Mouse (Mus musculus) hindbrain, embryonic 13.5 days (tissue): ENCODE measurements at regions not wholly inside any gene's neighbourhood (a gene's known extent, or its start where the extent isn't known, plus 50 kb on each side); places are given as distances from the start of the nearest gene placed in this dataset.

Experiments used
- ATAC-seq: fragments of 200-750 bp; cut with Nextera tagmentation; 2 replicates; pipeline ENCODE4 v1.8.0; 2017; ENCODE audit warnings: moderate TSS enrichment; ENCODE audit not compliant: low FRiP score
- H3K27ac ChIP-seq: fragments of 300-500 bp; sonication (generic); 2 replicates; pipeline ENCODE4 v1.5.1; 2015; ENCODE audit warnings: inconsistent platforms, mild to moderate bottlenecking, moderate library complexity
- H3K27me3 ChIP-seq: fragments of 300-500 bp; sonication (generic); 2 replicates; pipeline ENCODE4 v1.6.1; 2015; ENCODE audit warnings: mild to moderate bottlenecking, inconsistent platforms
- H3K36me3 ChIP-seq: fragments of 300-500 bp; sonication (generic); 2 replicates; pipeline ENCODE4 v1.6.1; 2015; ENCODE audit warnings: mild to moderate bottlenecking, inconsistent platforms
- H3K4me1 ChIP-seq: fragments of 300-500 bp; sonication (generic); replicated peaks from 2 replicates; pipeline ENCODE4 v1.6.1; 2015; ENCODE audit warnings: inconsistent platforms
- H3K4me2 ChIP-seq: fragments of 300-500 bp; sonication (generic); 2 replicates; pipeline ENCODE4 v1.6.1; 2015; ENCODE audit warnings: inconsistent platforms, mild to moderate bottlenecking, moderate library complexity
- H3K4me3 ChIP-seq: fragments of 300-500 bp; sonication (generic); 2 replicates; pipeline ENCODE4 v1.5.1; 2015; ENCODE audit warnings: mild to moderate bottlenecking, inconsistent platforms
- H3K9ac ChIP-seq: fragments of 300-500 bp; sonication (generic); 2 replicates; pipeline ENCODE4 v1.6.1; 2015; ENCODE audit warnings: mild to moderate bottlenecking, inconsistent platforms
- H3K9me3 ChIP-seq: fragments of 300-500 bp; sonication (generic); 2 replicates; pipeline ENCODE4 v1.6.1; 2016; ENCODE audit warnings: inconsistent platforms
- WGBS: fragments of 180-500 bp; shearing (Covaris S2); methylation state at CpG from one replicate; pipeline ENCODE4 v1.1.7; 2015; 5-methylcytosine and 5-hydroxymethylcytosine counted together

DNA sequence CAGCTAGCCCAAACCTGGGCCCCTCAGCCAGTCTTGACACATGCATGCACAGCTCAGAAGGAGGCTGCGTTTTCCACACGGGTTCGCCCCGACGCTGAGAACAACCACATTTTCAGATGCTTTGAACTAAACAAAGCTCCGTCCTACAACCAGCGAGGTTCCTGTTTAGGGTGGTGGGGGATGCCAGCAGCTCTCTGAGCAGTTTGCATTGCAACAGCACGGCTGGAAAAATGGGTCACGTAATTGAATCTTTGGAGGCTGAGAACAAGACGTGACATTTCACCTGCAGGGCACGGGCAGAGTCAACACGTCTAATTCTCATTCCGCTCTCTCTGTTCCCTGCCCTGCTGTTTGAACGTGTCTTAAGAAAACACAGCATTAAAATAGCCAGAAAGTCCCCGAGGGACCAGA lies 119.2 kb downstream of the Syk start:
- no peaks in the 10 kb centered on the region for H3K27me3 ChIP-seq
- 40% methylated on average over 15 of the region's 15 CpGs for WGBS
- no peaks in the 10 kb centered on the region for H3K36me3 ChIP-seq
- no peak overlapping the region for H3K4me3 ChIP-seq
- no peaks in the 10 kb centered on the region for H3K9me3 ChIP-seq
- no peak overlapping the region for H3K9ac ChIP-seq
- ATAC-seq, result no peak
- H3K4me1 ChIP-seq, result peaks cover 6% of the 10 kb centered on the region; the same call in 1 of the 2 replicates
- peak overlapping the region; percentile 2; the same call in 1 of the 2 replicates for H3K4me2 ChIP-seq
- H3K27ac ChIP-seq, result peak overlapping the region; percentile 30; the same call in 1 of the 2 replicates

DNA sequence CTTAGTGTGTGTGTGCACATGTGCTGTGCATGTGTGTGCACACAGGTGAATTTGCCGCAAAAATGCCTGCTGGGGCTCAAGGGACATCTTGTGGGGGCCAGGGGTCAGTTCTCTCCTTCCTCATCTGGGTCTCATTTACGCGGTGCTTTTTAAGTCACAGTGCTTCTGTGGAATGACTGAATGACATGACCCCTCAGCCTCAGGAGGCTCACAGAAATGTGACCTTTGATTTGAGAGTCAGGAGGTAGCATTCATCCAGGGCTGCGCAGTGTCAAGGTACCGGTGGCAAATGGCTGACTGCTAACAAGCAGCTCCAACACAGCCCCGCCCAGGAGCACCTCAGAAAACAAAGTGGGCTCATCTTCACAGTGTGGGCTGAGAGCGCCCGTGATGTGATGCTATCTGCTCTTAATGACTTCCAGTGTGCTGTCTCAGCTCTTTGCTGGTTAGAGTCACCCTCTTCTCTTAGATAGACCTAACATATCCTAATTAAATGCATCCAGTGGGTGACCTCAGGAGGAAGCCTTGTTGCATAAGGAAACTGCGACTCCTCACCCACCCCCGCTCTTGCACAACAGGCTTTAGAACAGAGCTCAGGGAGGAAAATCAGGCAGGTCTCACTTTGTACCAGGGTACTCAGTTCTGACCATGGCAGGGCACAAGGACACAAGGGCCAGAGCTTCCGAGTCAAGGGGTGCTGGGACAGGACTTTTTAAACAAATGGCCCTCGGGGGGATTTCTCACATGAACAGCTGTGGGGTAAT lies 120.6 kb downstream of the Syk start:
- no peaks in the 10 kb centered on the region for H3K36me3 ChIP-seq
- 64% methylated on average over 12 of the region's 12 CpGs for WGBS
- H3K9me3 ChIP-seq, result no peaks in the 10 kb centered on the region
- no peaks in the 10 kb centered on the region for H3K27me3 ChIP-seq
- no peak for ATAC-seq
- no peak overlapping the region for H3K9ac ChIP-seq
- no peak overlapping the region for H3K27ac ChIP-seq
- no peak overlapping the region for H3K4me3 ChIP-seq
- peaks cover 6% of the 10 kb centered on the region; the same call in 1 of the 2 replicates for H3K4me1 ChIP-seq
- H3K4me2 ChIP-seq, result no peak overlapping the region

DNA sequence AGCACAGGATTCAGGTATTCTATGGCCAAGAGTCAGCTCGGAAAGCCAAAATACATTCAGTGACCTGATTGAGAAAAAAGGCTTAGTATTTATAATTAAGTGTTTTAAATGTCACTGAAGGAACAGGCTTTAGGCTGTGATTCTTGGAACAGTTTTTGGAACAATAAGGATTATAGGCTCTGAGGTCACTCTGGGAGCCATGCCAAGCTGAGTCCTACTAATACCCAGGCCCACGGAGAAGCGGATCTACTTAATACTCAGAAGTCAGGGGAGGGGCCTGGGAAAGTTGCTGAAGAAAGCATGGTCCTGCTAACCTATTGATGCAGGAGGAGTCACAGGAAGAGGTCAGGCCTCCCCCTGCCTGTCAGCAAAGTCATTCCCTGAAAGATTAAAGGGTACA lies 121.7 kb downstream of the Syk start:
- ATAC-seq, result no peak
- no peaks in the 10 kb centered on the region for H3K9me3 ChIP-seq
- H3K9ac ChIP-seq, result no peak overlapping the region
- peaks cover 6% of the 10 kb centered on the region; the same call in 1 of the 2 replicates for H3K4me1 ChIP-seq
- H3K36me3 ChIP-seq, result no peaks in the 10 kb centered on the region
- 54% methylated on average over 3 of the region's 3 CpGs for WGBS
- no peak overlapping the region for H3K4me2 ChIP-seq
- no peak overlapping the region for H3K4me3 ChIP-seq
- H3K27me3 ChIP-seq, result no peaks in the 10 kb centered on the region
- H3K27ac ChIP-seq, result no peak overlapping the region

DNA sequence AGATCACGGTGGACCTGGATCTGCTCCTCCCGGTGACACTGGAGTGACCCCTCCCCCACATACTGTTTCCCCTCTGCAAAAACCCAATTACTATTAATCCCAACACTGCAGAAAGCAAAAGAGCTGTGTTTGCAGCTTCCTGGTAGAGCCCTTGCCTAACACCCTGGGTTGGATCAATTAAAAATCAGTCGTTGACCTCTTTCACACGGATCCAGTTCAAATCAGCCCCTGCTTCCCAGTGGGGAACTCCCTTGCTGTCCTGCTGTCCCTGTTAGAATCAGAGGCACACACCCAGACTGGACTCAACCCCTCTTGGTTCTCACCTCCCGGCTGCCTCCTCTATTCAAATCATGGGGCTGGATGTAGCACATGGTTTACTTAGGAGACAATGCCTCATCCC lies 126.6 kb downstream of the Syk start:
- H3K4me3 ChIP-seq, result no peak overlapping the region
- H3K9me3 ChIP-seq, result no peaks in the 10 kb centered on the region
- H3K9ac ChIP-seq, result no peak overlapping the region
- H3K27ac ChIP-seq, result no peak overlapping the region
- H3K4me2 ChIP-seq, result no peak overlapping the region
- ATAC-seq, result no peak
- H3K36me3 ChIP-seq, result no peaks in the 10 kb centered on the region
- H3K4me1 ChIP-seq, result 0 out of 2 replicates have a peak, but pooled peaks cover 2% of the 10 kb centered on the region
- peaks cover 9% of the 10 kb centered on the region; the same call in 1 of the 2 replicates for H3K27me3 ChIP-seq
- 39% methylated on average over 5 of the region's 5 CpGs for WGBS

DNA sequence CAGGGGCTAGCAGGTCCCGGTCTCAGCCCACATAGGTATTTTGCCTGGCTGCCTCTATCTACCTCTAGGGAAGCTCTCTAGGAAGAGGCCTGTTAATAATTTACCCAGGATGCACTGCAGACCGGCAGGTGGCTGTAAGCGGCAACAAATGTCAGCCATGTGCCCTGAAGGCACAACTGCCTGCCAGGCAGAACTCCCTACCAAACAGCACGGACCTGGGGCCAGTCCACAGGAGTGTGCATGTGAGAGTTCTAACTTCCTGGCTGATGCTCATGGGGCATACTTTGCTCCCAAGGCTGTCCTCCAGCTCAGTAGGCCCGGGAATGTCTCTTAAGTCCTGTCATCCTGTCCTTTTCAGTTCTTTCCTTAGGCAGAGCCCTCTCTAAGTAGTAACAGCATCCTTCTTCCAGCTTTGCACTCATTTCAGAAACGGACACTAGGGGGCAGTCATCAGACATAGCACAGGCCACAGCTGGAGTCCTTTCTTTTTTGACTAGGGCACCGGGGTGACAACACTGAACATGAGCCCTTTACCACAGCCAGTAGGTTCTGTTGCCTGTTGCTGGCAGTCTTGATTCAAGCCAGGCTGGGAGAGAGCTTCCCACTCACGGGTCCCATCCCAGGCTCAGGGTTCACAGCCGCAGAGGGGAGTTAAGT lies 128.9 kb downstream of the Syk start:
- Histone ChIP-seq H3K4me3 (no peak overlapping the region), H3K4me1 (0 out of 2 replicates have a peak, but pooled peaks cover 2% of the 10 kb centered on the region), H3K36me3 (no peaks in the 10 kb centered on the region), H3K27ac (no peak overlapping the region), H3K9ac (no peak overlapping the region), H3K27me3 (peaks cover 9% of the 10 kb centered on the region; the same call in 1 of the 2 replicates), H3K9me3 (no peaks in the 10 kb centered on the region), H3K4me2 (no peak overlapping the region)
- WGBS, result 34% methylated on average over 9 of the region's 9 CpGs
- ATAC-seq, result peak; percentile 65

DNA sequence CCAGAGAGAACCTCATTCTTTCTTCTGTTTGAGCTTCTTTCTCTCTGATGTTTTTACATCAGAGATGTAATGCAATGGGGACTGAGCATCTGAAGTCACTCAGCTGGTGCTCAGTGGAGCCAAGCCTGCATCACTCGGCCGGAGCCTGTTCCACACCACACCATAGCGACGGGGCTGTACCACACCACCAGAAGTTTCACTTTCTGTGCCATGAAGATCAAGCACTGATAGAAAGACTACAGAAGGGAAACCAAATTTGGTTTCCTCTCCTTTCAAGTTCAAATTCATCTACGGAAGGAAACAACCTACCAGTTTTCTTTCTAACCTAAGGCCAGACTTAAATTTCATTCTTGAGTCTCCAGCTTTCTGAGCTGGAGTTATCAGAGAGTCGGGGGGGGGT lies 138.5 kb downstream of the Syk start:
- Histone ChIP-seq H3K4me3 (no peak overlapping the region), H3K9me3 (0 out of 2 replicates have a peak, but pooled peaks cover 4% of the 10 kb centered on the region), H3K27ac (no peak overlapping the region), H3K9ac (no peak overlapping the region), H3K4me2 (no peak overlapping the region), H3K27me3 (no peaks in the 10 kb centered on the region), H3K4me1 (no peaks in the 10 kb centered on the region; the same call in 1 of the 2 replicates), H3K36me3 (no peaks in the 10 kb centered on the region)
- ATAC-seq, result no peak
- WGBS, result 90% methylated on average over 6 of the region's 6 CpGs

DNA sequence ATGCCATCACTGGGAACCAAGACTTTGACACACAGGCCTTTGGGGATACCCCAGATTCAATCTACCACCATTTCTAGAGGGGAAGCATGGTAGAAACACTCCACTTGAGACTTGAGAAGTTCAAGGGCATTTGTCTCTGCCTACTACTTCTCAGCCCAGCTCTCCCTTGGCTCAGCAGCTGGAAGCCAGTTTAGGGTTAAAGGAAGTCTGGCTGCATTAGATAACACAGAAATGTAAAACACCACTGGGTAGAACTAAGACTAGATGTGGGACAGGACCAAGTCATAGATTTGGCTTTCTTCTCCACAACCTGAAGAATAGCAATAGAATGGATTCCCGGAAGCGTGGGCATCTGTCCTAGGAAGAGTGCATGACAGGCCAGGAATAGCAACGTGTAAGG lies 139.7 kb downstream of the Syk start:
- Histone ChIP-seq H3K9ac (no peak overlapping the region), H3K27ac (no peak overlapping the region), H3K4me2 (no peak overlapping the region), H3K4me1 (no peaks in the 10 kb centered on the region; the same call in 1 of the 2 replicates), H3K36me3 (no peaks in the 10 kb centered on the region), H3K27me3 (no peaks in the 10 kb centered on the region), H3K9me3 (0 out of 2 replicates have a peak, but pooled peaks cover 4% of the 10 kb centered on the region), H3K4me3 (no peak overlapping the region)
- WGBS, result 84% methylated on average over 3 of the region's 3 CpGs
- ATAC-seq, result no peak

DNA sequence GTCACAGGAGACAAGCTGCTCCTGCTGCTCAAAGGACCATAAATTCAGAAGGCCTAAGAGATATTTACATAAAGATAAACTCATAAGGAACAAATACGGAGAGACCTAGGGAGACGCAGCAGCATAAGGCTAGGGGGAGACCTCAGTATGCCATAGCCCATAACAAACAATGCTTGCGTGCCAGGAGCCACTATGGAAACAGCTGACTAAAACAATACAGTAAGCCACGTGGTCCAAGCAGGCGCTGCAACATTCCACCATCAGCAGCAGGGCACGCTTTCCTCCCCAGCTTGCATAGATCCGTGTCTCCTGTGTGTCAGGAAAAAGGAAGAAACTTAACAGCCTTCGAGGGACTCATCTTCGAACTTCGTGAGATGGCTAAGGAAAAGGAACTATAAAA lies 143.1 kb downstream of the Syk start:
- H3K27ac ChIP-seq, result no peak overlapping the region
- ATAC-seq, result no peak
- H3K9me3 ChIP-seq, result no peaks in the 10 kb centered on the region
- peaks cover 11% of the 10 kb centered on the region for H3K4me1 ChIP-seq
- 58% methylated on average over 10 of the region's 10 CpGs for WGBS
- H3K36me3 ChIP-seq, result no peaks in the 10 kb centered on the region
- no peak overlapping the region for H3K9ac ChIP-seq
- no peaks in the 10 kb centered on the region for H3K27me3 ChIP-seq
- no peak overlapping the region for H3K4me2 ChIP-seq
- H3K4me3 ChIP-seq, result no peak overlapping the region

DNA sequence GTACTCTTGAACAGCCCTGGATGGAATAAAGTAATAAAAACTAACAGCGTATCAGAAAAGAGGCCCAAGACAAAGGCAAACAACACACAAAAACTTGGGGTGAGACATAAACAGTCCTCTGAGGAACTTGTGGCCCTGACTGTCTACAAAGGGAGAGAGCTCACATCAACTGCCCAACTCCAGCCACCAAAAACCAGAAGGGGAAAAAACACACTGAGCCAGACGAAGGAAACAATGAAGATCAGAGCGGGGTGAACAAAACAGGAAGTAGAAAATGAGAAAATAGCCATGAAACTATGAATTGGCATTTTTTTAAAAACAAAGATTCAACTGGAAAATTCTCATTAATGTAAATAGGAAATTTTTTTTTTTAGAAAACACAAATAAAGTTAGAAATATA lies 143.6 kb downstream of the Syk start:
- no peak for ATAC-seq

DNA sequence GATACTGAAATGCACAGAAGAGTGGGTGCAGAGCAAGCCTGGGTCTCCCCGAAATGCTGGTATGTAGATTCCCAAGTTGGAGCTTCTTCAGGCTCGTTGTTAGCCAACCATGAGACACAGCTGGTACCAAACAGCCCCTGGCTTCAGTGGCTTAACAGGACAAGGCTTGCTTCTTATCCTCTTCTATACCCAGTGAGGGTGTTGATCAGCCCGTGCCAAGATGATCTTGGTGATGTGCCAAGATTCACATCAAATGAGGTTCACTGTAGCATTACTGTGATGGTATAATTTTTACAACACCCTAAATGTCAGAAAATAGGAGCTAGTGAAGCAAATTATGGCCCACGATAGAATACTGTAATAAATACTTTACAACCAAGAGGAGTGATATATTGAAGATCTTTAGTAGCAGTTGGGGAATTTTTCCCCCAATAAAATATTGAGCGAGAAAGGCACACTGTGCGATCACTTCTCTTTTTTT lies 152.5 kb downstream of the Syk start:
- Histone ChIP-seq H3K4me1 (peaks cover 19% of the 10 kb centered on the region), H3K4me2 (no peak overlapping the region), H3K36me3 (no peaks in the 10 kb centered on the region), H3K27ac (no peak overlapping the region), H3K4me3 (no peak overlapping the region), H3K27me3 (no peaks in the 10 kb centered on the region), H3K9ac (no peak overlapping the region), H3K9me3 (no peaks in the 10 kb centered on the region)
- WGBS, result 67% methylated on average over 6 of the region's 6 CpGs
- no peak for ATAC-seq

More for the DNA sequence above, 143.6 kb downstream of the Syk start:
- no peak overlapping the region for H3K4me3 ChIP-seq
- peaks cover 11% of the 10 kb centered on the region for H3K4me1 ChIP-seq
- H3K9ac ChIP-seq, result no peak overlapping the region
- no peak overlapping the region for H3K27ac ChIP-seq
- H3K4me2 ChIP-seq, result no peak overlapping the region
- H3K36me3 ChIP-seq, result no peaks in the 10 kb centered on the region
- 71% methylated on average over 3 of the region's 3 CpGs for whole genome bisulfite sequencing
- H3K27me3 ChIP-seq, result no peaks in the 10 kb centered on the region
- no peaks in the 10 kb centered on the region for H3K9me3 ChIP-seq

DNA sequence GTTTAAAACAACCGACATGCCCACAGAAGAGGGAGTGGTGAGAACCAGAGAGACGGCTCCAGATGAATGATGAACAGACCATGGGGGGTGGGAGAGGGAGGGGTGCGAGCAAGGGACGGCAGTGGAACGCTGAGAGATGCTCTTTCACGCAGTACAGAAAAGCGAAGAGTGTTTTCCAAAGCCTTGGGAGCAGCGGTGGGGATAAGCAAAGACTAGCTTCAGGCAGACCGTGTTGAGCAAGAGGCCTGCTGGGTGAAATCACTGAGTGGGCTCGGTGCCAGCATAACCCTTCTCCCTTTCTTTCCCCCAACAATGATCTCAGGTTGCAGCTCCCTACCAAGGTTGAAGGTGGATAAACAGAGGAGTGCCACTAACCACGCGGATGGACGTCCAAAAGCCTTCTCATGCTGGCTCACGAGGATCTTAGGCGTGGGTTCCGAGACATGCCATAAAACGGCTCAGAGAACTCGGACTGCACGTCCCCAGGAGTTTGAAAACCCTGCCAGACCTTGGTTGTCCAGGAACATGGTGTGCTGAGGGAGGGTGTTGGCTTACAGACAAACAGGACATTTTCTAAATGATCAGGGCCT lies 153.1 kb downstream of the Syk start:
- Histone ChIP-seq H3K4me1 (peaks cover 14% of the 10 kb centered on the region), H3K4me2 (no peak overlapping the region), H3K9me3 (no peaks in the 10 kb centered on the region), H3K27ac (no peak overlapping the region), H3K36me3 (no peaks in the 10 kb centered on the region), H3K4me3 (no peak overlapping the region), H3K9ac (no peak overlapping the region), H3K27me3 (no peaks in the 10 kb centered on the region)
- WGBS, result 51% methylated on average over 19 of the region's 19 CpGs
- no peak for ATAC-seq

DNA sequence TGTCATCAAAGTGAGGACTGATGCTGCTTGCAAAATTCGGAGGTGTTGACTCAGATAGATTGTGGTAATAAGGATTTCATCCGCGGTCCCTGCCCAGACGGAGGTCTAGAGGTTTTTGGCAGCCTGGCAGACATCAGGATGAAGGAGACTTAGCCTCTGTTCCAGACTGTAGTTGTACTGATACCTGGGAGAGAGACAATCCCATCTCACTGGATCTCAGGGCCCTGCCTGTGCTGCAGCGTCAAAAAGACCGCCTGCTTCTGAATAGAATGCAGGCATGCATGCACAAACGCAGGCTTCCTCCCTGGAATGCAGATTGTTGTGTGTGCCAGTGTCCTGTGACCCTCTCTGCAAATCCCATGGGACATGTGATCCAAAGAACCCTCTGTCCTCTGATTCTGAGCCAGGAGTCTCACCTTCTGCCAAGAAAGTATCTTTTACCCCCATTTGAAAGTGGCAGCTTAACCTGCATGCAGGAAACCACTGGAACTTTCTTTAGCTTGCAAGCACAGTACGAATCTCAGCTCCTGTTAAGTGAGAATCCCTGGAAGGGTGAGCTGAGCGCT lies 155.2 kb downstream of the Syk start:
- Histone ChIP-seq H3K27ac (no peak overlapping the region), H3K9me3 (0 out of 2 replicates have a peak, but pooled peaks cover 4% of the 10 kb centered on the region), H3K9ac (no peak overlapping the region), H3K4me3 (no peak overlapping the region), H3K4me2 (no peak overlapping the region), H3K4me1 (peaks cover 14% of the 10 kb centered on the region), H3K27me3 (no peaks in the 10 kb centered on the region), H3K36me3 (no peaks in the 10 kb centered on the region)
- ATAC-seq, result no peak
- WGBS, result 68% methylated on average over 9 of the region's 9 CpGs
